Mouse (Mus musculus) intestine, embryonic 14.5 days (tissue): ENCODE measurements around the gene Nkx2-3. TPM values are rescaled to one million over a fixed set of nuclear protein-coding genes. Genes with fewer than 3 reads are reported as not detected.

Experiments
- ATAC-seq: fragments of 200-750 bp; cut with Nextera tagmentation; replicated peaks from 2 replicates; pipeline ENCODE4 v1.8.0; 2017; ENCODE audit warnings: low read depth, moderate number of reproducible peaks, moderate TSS enrichment, moderate library complexity; ENCODE audit not compliant: low FRiP score, low TSS enrichment
- DNase-seq: peaks from one replicate; pipeline ENCODE4 v3.0.0-alpha.2; 2018; ENCODE audit warnings: low spot score
- H3K27ac ChIP-seq: fragments of 300-500 bp; sonication (generic); 2 replicates; pipeline ENCODE4 v1.5.1; 2014; ENCODE audit warnings: low read depth, mild to moderate bottlenecking, control low read depth
- H3K27me3 ChIP-seq: fragments of 300-500 bp; sonication (generic); replicated peaks from 2 replicates; pipeline ENCODE4 v1.6.1; 2014; ENCODE audit warnings: low read length, control low read depth; ENCODE audit not compliant: control insufficient read depth, insufficient read depth
- H3K36me3 ChIP-seq: fragments of 300-500 bp; sonication (generic); 2 replicates; pipeline ENCODE4 v1.6.1; 2014; ENCODE audit warnings: low read length, control low read depth; ENCODE audit not compliant: control insufficient read depth, insufficient read depth
- H3K4me1 ChIP-seq: fragments of 300-500 bp; sonication (generic); replicated peaks from 2 replicates; pipeline ENCODE4 v1.6.1; 2014; ENCODE audit warnings: low read length, control low read depth, mixed read lengths; ENCODE audit not compliant: control insufficient read depth, insufficient read depth
- H3K4me2 ChIP-seq: fragments of 300-500 bp; sonication (generic); 2 replicates; pipeline ENCODE4 v1.6.1; 2014; ENCODE audit warnings: low read length
- H3K4me3 ChIP-seq: fragments of 300-500 bp; sonication (generic); 2 replicates; pipeline ENCODE4 v1.5.1; 2014; ENCODE audit warnings: low read depth, low read length, control low read depth, mixed read lengths
- H3K9ac ChIP-seq: fragments of 300-500 bp; sonication (generic); 2 replicates; pipeline ENCODE4 v1.6.1; 2014; ENCODE audit warnings: mild to moderate bottlenecking, low read length
- H3K9me3 ChIP-seq: fragments of 300-500 bp; sonication (generic); 2 replicates; pipeline ENCODE4 v1.6.1; 2016; ENCODE audit warnings: low read length, control low read depth; ENCODE audit not compliant: control insufficient read depth
- WGBS: fragments of 180-500 bp; shearing (Covaris S2); extraction: QIAGEN DNeasy Blood & Tissue Kit; methylation state at CpG from one replicate; pipeline ENCODE4 v1.1.7; 2014; 5-methylcytosine and 5-hydroxymethylcytosine counted together
- polyA plus RNA-seq: library from polyadenylated mRNA; unstranded; fragments of >200 nt; fragmentation: Nextera tagmentation; extraction: Ambion mirVana; gene quantifications from 2 replicates; pipeline ENCODE4 v1.2.1, GENCODE M21; 2014

Gene Nkx2-3
- polyA plus RNA-seq, 1 experiment from 2014 or later, result 83.9 TPM

DNA sequence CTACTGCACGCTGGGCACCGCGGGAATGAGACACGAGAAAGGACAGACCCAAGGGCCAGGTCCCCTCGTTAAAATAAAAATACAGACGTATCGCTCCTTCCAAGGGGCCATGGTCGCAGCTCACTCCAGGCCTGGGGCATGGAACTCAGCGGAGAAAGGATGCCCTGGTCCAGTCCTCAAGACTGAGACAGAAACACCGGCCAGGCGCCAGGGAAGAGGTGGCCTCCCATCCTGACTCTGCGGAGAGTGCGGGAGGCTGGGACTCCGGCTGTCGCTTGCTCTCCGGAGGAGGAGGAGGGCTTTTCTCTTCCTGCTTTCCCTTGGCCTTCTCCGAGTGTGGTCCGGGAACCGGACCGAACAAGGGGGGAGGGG, 2.9 kb downstream of the Nkx2-3 start:
- H3K4me2 ChIP-seq, result peak overlapping the region; percentile 71
- DNase-seq (peak; percentile 87), ATAC-seq (no peak)
- peaks cover 14% of the 10 kb centered on the region; the same call in 1 of the 2 replicates for H3K36me3 ChIP-seq
- H3K9ac ChIP-seq, result peak overlapping the region; percentile 83
- H3K4me3 ChIP-seq, result peak overlapping the region; percentile 67
- under 1% methylated on average over 20 of the region's 20 CpGs for WGBS
- H3K9me3 ChIP-seq, result no peaks in the 10 kb centered on the region
- H3K4me1 ChIP-seq, result peaks cover 21% of the 10 kb centered on the region
- H3K27me3 ChIP-seq, result peaks cover 55% of the 10 kb centered on the region
- H3K27ac ChIP-seq, result peak overlapping the region; percentile 74

DNA sequence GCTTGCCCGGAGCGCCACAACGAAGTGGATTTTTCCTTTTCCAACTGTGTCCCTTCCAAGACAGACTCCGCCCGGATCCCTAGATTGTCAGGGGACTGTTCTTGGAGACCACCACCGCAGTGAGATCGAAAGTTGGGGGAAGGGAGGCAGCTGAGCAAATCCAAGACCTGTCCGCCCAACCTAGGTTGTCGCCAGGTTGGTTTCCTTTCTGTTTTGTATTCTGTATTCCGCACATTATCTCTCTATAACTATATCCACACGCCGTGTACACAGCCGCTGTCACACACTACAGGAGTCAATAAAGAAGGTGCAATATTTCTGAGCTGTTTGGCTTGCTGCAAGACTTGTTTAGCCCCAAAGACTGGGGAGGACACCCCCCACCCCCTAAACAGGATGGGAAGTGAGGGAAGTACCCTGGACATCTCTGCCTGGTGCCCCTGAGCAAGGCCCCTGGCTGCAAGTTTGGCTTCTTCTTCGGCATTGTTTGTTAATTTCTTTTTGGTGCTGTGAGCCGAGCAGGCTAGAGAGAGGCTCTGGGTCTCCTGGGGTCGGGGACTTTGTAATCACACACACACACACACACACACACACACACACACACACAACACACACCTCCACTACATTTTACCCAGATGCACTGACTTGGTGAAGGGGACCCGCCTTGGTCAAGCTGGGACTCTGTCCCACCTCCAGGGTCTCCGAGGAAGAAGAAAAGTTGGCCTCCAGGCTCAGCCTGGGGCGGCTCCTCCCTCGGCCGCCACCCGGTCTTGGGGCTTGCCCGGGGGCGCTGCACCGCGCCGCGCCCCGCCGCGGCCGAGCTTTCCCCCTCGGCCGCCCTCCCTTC, 3.7 kb downstream of the Nkx2-3 start:
- Histone ChIP-seq H3K9ac (peak overlapping the region; percentile 83), H3K9me3 (no peaks in the 10 kb centered on the region), H3K4me2 (peak overlapping the region; percentile 71), H3K4me1 (peaks cover 21% of the 10 kb centered on the region), H3K4me3 (peak overlapping the region; percentile 67), H3K36me3 (peaks cover 14% of the 10 kb centered on the region; the same call in 1 of the 2 replicates), H3K27ac (peak overlapping the region; percentile 74), H3K27me3 (peaks cover 62% of the 10 kb centered on the region)
- under 1% methylated on average over 34 of the region's 34 CpGs for WGBS
- no peak for ATAC-seq
- peak; percentile 85 for DNase-seq

- ATAC-seq, result no peak
- Histone ChIP-seq H3K36me3 (peaks cover 14% of the 10 kb centered on the region; the same call in 1 of the 2 replicates), H3K4me3 (peak overlapping the region; percentile 67), H3K9ac (peak overlapping the region; percentile 83), H3K27me3 (peaks cover 62% of the 10 kb centered on the region), H3K4me2 (peak overlapping the region; percentile 71), H3K27ac (peak overlapping the region; percentile 74), H3K4me1 (peaks cover 17% of the 10 kb centered on the region; the same call in 1 of the 2 replicates), H3K9me3 (no peaks in the 10 kb centered on the region)
- WGBS, result under 1% methylated on average over 35 of the region's 35 CpGs
- peak; percentile 78 for DNase-seq
Measured at GRCm38 (mm10) chr19:43616415-43616861, 4.3 kb downstream of the Nkx2-3 start.

GRCm38 (mm10) chr19:43616889-43617288, 4.8 kb downstream of the Nkx2-3 start:
- Histone ChIP-seq H3K4me2 (peak overlapping the region; percentile 71), H3K27me3 (peaks cover 62% of the 10 kb centered on the region), H3K4me3 (peak overlapping the region; percentile 67), H3K27ac (peak overlapping the region; percentile 74), H3K9me3 (no peaks in the 10 kb centered on the region), H3K4me1 (peaks cover 17% of the 10 kb centered on the region; the same call in 1 of the 2 replicates), H3K9ac (peak overlapping the region; percentile 83), H3K36me3 (peaks cover 14% of the 10 kb centered on the region; the same call in 1 of the 2 replicates)
- DNase-seq (no peak), ATAC-seq (no peak)
- under 1% methylated on average over 12 of the region's 12 CpGs for WGBS

DNA sequence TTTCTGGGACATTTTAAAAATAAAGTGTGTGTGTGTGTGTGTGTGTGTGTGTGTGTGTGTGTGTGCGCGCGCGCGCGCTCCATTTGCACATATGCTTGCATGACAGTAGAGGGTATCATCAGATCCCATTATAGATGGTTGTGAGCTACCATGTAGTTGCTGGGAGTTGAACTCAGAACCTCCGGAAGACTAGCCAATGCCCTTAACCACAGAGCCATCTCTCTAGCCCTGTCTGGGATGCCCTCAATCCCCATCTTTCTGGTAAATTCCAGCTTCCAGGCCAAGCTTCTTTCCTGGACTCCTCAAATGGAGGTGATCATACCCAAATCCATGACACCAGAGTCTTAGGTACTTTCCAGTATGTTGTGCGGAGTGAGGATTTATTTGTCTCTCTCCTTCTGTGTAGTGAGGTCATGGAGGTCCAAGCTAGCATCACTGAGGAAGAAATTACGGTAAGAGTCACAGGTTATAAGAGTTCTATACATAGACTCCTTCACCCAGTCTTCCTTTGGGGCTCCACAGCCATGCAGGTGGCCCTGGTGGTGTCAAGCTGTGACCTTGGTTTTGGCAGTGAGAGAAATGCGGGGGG, 5.7 kb downstream of the Nkx2-3 start:
- peak overlapping the region; percentile 71 for H3K4me2 ChIP-seq
- DNase-seq (peak; percentile 59), ATAC-seq (no peak)
- H3K4me1 ChIP-seq, result peaks cover 17% of the 10 kb centered on the region; the same call in 1 of the 2 replicates
- H3K4me3 ChIP-seq, result no peak overlapping the region
- H3K36me3 ChIP-seq, result peaks cover 14% of the 10 kb centered on the region; the same call in 1 of the 2 replicates
- H3K9ac ChIP-seq, result no peak overlapping the region
- H3K27me3 ChIP-seq, result peaks cover 58% of the 10 kb centered on the region
- 62% methylated on average over 10 of the region's 10 CpGs for WGBS
- H3K9me3 ChIP-seq, result no peaks in the 10 kb centered on the region
- no peak overlapping the region for H3K27ac ChIP-seq

- Histone ChIP-seq H3K9me3 (no peaks in the 10 kb centered on the region), H3K4me3 (no peak overlapping the region), H3K4me2 (peak overlapping the region; percentile 71; the same call in 1 of the 2 replicates), H3K4me1 (peaks cover 17% of the 10 kb centered on the region; the same call in 1 of the 2 replicates), H3K27ac (no peak overlapping the region; the same call in 1 of the 2 replicates), H3K9ac (no peak overlapping the region), H3K27me3 (peaks cover 51% of the 10 kb centered on the region), H3K36me3 (peaks cover 14% of the 10 kb centered on the region; the same call in 1 of the 2 replicates)
- DNase-seq (peak; percentile 64), ATAC-seq (no peak)
- 11% methylated on average over 5 of the region's 5 CpGs for WGBS
Measured at GRCm38 (mm10) chr19:43618505-43619030, 6.4 kb downstream of the Nkx2-3 start.

DNA sequence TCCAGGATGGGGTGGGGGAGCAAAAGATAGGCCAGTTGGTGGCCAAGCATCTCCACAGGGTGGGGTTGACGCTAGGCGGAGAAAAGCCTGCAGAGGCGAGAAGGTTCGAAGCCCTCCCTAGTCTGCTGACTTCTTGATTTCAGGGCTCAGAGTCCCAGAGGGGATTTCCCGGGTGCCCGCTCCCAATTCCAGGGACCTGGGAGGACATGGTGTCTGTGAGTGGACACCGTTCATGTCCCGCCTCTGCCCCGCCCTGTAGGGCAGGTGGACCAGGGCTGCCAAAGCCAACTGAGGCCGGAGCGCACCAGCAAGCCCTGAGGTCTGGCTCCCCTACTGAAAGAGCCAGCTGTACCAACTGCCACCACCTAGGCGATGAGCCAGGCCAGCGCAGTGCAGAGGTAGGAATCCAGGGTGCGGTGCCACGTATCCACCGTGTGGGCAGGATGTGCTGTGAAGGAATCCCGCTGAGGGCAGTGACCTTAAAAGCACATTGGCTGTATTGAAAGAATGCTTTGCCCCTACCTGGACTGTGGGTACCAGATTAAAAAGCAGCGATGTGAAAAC, 7.9 kb downstream of the Nkx2-3 start:
- ATAC-seq (no peak), DNase-seq (no peak)
- no peaks in the 10 kb centered on the region for H3K9me3 ChIP-seq
- H3K27ac ChIP-seq, result no peak overlapping the region
- H3K4me3 ChIP-seq, result no peak overlapping the region
- peaks cover 42% of the 10 kb centered on the region for H3K27me3 ChIP-seq
- H3K9ac ChIP-seq, result no peak overlapping the region
- H3K36me3 ChIP-seq, result peaks cover 12% of the 10 kb centered on the region; the same call in 1 of the 2 replicates
- H3K4me1 ChIP-seq, result peaks cover 17% of the 10 kb centered on the region; the same call in 1 of the 2 replicates
- WGBS, result 30% methylated on average over 18 of the region's 18 CpGs
- no peak overlapping the region for H3K4me2 ChIP-seq

DNA sequence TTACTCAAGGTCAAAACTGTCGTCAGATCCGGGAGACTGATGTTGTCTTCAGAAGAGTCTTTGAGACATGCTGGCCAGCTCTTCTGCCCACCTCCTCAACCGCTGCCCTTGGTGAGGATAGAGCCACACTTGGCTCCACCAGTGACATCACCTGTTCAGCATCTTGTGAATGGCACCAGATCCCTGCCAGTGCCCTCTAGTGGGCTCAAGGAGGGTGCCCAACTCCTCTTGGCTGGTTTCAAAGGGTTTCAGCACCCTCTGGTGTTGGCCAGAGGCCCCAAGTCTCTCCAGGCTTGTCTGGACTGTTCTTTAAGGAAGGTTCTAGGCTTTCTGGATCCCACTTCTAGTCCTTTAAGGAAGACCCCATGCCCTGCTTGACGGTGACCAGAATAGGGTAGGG, 11.8 kb downstream of the Nkx2-3 start:
- Histone ChIP-seq H3K27ac (no peak overlapping the region), H3K9ac (no peak overlapping the region), H3K4me2 (no peak overlapping the region), H3K36me3 (no peaks in the 10 kb centered on the region), H3K4me1 (peaks cover 16% of the 10 kb centered on the region), H3K4me3 (no peak overlapping the region), H3K27me3 (peaks cover 28% of the 10 kb centered on the region), H3K9me3 (no peaks in the 10 kb centered on the region)
- ATAC-seq (no peak), DNase-seq (peak; percentile 53)
- WGBS, result 49% methylated on average over 4 of the region's 4 CpGs
